Mouse (Mus musculus) myocyte (in vitro differentiated cells): ENCODE measurements around the gene Sf1.

ENCODE experiments used
- CEBPB ChIP-seq: IDR thresholded peaks from 2 replicates; pipeline ENCODE4 v1.6.1; 2011; ENCODE audit warnings: mild to moderate bottlenecking, moderate library complexity; ENCODE audit not compliant: poor library complexity, insufficient read depth, severe bottlenecking
- E2F4 ChIP-seq: IDR thresholded peaks from one replicate; pipeline ENCODE4 v1.6.1; 2011; ENCODE audit warnings: mild to moderate bottlenecking, control low read depth, moderate library complexity; ENCODE audit not compliant: insufficient read depth
- MAX ChIP-seq: IDR thresholded peaks from one replicate; pipeline ENCODE4 v1.6.1; 2011; ENCODE audit warnings: low read depth, mild to moderate bottlenecking, control low read depth
- MYOD1 ChIP-seq, 3 experiments: IDR thresholded peaks; one replicate each; pipeline ENCODE4 v1.6.1; 2011; ENCODE audit warnings: control low read depth in 2 of 3, low read depth in 2 of 3, mild to moderate bottlenecking in 2 of 3, moderate library complexity in 1 of 3; ENCODE audit not compliant: insufficient read length in 2 of 3, control insufficient read depth in 1 of 3
- MYOG ChIP-seq, 3 experiments: IDR thresholded peaks; one replicate each; pipeline ENCODE4 v1.6.1; 2011; ENCODE audit warnings: control low read depth in 2 of 3, low read depth in 2 of 3, mild to moderate bottlenecking in 2 of 3; ENCODE audit not compliant: insufficient read length in 2 of 3, control insufficient read depth in 1 of 3, insufficient read depth in 1 of 3
- POLR2A ChIP-seq: IDR thresholded peaks from one replicate; pipeline ENCODE4 v1.6.1; 2011; ENCODE audit warnings: low read depth, mild to moderate bottlenecking, control low read depth, moderate library complexity; ENCODE audit not compliant: insufficient read length
- POLR2AphosphoS2 ChIP-seq: IDR thresholded peaks from one replicate; pipeline ENCODE4 v1.6.1; 2011; ENCODE audit warnings: low read depth, control low read depth; ENCODE audit not compliant: insufficient read length
- REST ChIP-seq: IDR thresholded peaks from one replicate; pipeline ENCODE4 v1.6.1; 2011; ENCODE audit warnings: mild to moderate bottlenecking, control low read depth, moderate library complexity; ENCODE audit not compliant: insufficient read depth, insufficient read length
- SRF ChIP-seq: IDR thresholded peaks from one replicate; pipeline ENCODE4 v1.6.1; 2011; ENCODE audit warnings: low read depth; ENCODE audit not compliant: control insufficient read depth, insufficient read length
- TCF12 ChIP-seq: IDR thresholded peaks from one replicate; pipeline ENCODE4 v1.6.1; 2011; ENCODE audit warnings: mild to moderate bottlenecking, control low read depth; ENCODE audit not compliant: poor library complexity, insufficient read depth, severe bottlenecking
- TCF3 ChIP-seq: IDR thresholded peaks from one replicate; pipeline ENCODE4 v1.6.1; 2011; ENCODE audit warnings: low read depth, control low read depth; ENCODE audit not compliant: insufficient read length
- USF1 ChIP-seq: IDR thresholded peaks from one replicate; pipeline ENCODE4 v1.6.1; 2011; ENCODE audit warnings: low read depth, mild to moderate bottlenecking, control low read depth, moderate library complexity

- TF ChIP-seq POLR2A (no peak), E2F4 (no peak), MAX (no peak), USF1 (no peak), TCF3 (no peak), POLR2AphosphoS2 (no peak), TCF12 (no peak), MYOG (IDR thresholded peaks at IDR 0.05; ENCODE audit: control insufficient read depth in 1 of 3, insufficient read depth in 1 of 3, insufficient read length in 2 of 3, low read depth in 2 of 3) (no peak), SRF (no peak), REST (no peak), MYOD1 (IDR thresholded peaks at IDR 0.05; ENCODE audit: control insufficient read depth in 1 of 3, insufficient read length in 2 of 3, low read depth in 2 of 3) (no peak), CEBPB (no peak)
Observed at GRCm38 (mm10) chr19:6342276-6342933, 21.1 kb upstream of the Sf1 start.
